Mouse (Mus musculus) induced T-regulatory cell, adult 2 months (primary cell): Measurements from ENCODE around the gene Nr2f1.
"Not testable (repeated sequence)": the region's sequence is repeated elsewhere in the genome, so short reads cannot be mapped to it uniquely, and the experiment has no call there.

Source experiments
- DNase-seq: peaks from one replicate; pipeline ENCODE4 v3.0.0-alpha.2; 2012; ENCODE audit warnings: low read depth

Nr2f1 gene

DNA sequence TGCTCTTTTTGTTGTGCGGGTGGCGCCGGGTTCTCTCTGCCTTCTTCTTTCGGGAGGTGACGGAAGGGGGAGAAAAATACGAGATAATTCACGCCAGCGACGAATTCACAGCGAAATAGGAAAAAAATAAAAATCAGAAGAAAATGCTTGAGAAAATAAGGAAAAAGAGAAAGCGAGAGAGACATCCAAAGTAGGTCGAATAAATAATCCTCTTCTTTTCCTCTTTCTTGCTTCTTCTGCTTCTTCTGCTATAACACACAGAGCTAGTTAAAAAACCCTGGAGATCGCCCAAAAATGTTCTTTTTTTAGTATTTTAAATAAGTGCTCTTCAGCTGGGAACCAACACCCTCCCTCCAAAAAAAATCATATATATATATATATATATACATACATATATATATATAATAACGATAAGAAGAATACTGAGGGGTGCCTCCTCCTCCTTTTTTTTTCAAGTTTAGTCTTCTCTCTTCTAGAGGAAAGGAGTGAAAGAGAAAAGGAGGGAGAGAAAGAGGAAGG is at the start of gene Nr2f1:
Gene Nr2f1 (minus strand): TSS at position 116 of the 519 bp plus-strand sequence.
- DNase-seq: no peak

DNA sequence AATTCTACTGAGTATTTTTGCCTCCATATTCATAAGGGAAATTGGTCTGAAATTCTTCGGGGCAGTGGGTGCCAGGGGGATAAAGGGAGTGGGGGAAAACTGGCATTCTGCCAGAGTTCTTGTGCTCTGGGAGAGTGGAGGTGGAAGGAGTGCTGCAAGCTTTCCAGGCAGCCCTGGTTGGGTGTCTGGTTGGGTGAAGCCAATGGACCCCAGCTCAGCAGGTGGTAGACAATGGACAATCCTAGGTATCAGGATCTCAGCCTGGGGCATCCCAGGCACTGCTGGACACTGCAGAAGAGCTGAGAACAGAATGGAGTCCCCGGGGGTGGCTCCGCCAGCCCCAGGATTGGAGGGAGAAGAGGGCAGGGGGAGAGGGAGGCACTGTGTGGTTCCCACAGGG is 22.1 kb upstream of the Nr2f1 start:
- no peak for DNase-seq

DNA sequence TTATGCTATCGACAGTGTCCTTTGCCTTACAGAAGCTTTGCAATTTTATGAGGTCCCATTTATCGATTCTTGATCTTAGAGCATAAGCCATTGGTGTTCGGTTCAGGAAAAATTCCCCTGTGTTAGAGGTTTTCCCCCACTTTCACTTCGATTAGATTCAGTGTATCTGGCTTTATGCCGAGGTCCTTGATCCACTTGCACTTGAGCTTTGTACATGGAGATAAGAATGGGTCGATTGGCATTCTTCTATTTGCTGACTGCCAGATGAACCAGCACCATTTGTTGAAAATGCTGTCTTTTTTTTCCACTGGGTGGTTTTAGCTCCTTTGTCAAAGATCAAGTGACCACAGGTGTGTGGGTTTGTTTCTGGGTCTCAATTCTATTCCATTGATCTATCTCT is 20.7 kb upstream of the Nr2f1 start:
- not testable (repeated sequence) for DNase-seq

DNA sequence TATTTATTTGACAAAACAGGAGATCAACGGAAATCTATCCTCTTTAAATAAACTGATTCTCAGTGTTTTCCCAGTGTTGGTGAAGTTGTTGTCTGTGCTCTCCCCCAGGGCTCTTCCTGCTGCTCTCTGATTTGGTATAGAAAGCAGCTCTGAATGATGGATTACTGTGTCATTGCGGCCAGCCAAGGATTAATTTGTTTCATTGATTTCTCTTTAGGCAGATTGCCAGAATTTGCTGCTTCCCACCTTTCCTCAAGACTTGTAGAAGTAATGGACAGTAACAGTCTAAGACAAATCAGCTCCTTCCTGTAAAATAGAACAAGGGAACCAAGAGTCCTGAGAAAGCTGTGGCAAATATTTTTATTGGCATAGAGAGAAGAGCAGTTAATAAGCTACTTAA is 15.7 kb upstream of the Nr2f1 start:
- DNase-seq: no peak

- no peak for DNase-seq
Measured at GRCm38 (mm10) chr13:78213155-78213554, 13.6 kb upstream of the Nr2f1 start.

GRCm38 (mm10) chr13:78212111-78212510 is 12.6 kb upstream of the Nr2f1 start:
- no peak for DNase-seq

- DNase-seq: no peak
Measured at GRCm38 (mm10) chr13:78211231-78212010, 11.9 kb upstream of the Nr2f1 start.

- DNase-seq: no peak
Measured at GRCm38 (mm10) chr13:78210748-78211089, 11.2 kb upstream of the Nr2f1 start.

DNA sequence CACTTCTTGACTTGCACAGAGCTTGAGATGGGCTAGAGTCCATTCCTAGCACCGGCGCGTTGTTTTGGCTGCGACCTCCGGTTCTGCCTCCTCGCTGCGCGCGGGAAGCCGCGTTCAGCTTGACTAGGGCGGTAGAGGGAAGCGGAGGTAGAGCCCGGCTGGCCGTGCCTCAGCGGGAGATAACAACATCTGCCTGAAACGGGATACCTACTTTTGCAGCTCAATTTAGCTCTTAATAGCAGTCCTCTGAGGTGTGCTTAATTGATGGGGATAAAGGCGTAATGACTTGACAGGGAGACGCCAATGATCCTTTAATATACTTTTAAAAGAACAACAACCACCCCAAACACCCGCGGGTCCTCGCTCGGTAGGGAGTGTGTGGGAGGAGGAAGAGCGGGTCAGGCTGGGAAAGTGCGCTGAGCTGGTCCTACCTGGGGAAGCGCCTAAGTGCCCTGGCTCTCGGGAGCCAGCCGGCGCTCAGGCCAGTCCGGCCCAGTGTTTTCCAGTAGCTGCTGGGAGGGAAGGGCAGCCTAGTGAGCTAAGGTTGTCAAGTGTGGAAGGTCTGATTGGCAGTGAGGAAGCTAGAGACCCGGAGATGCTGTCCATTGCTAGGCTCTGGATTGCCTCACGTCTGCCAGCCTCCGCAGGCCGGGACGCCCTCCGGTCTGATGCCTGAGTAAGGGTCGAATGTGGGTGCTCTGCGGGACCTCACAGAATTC is 10.6 kb upstream of the Nr2f1 start:
- no peak for DNase-seq

GRCm38 (mm10) chr13:78209611-78210028 is 10.1 kb upstream of the Nr2f1 start:
- DNase-seq: no peak

- DNase-seq: no peak
Measured at GRCm38 (mm10) chr13:78208689-78209410, 9.3 kb upstream of the Nr2f1 start.

DNA sequence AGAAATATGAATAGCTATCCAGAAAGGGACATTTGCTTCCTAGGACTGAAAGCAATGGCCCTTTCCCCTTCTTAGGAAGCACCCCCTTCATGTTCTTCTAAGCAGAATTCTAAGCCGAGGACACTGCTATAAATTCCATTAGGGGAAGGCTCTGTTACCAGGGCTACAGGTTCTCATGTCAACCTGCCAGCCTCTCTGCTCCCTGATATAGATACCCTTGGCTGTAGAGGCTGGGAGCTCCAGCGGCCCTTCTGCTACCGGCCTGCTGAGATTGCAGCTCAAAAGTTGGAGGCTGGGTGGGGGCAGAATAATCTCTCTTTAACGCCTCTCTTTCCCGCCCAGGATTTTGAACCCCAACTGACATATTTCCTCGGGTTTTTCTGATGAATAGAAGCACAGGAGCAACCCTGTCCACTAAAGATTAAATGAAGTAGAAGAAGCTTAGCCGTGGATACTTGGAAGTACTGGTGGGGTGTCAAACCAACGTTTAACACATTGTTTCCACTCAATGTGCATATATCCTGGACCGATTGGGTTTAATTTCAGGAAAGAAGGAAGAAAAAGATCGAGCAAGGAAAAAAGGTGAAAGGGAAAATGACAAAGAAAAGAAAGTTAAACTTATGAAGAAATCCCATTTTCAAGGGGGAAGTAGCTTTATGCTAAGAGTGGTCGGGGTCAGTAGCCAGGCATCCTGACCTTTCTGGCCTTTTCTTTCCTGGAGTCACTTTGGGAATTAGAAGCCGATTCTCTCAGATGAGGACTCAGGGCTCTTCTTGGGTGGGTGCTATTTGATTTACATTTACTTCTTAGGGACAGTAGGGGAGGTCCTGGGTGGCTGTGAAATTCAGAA is 8.5 kb upstream of the Nr2f1 start:
- DNase-seq: no peak

GRCm38 (mm10) chr13:78206891-78207430 is 7.4 kb upstream of the Nr2f1 start:
- no peak for DNase-seq

DNA sequence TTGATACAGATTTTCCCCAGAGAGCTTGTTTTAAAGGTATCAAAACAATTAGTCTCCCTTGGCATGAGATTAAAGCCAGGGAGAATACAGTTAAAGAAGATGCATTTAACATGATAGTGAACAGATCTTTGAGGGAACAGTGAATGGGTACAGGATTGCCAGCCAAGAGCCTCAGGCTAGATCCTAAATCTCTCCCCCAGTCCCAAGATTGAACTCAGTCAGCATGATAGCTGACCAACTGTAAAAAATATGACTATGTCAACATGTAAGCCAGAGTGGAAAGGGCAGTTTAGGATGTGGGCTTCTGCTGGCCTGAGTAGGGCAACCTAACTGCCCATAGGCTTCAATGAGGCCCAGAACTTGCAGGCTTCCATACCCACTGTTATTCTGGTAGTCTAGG is 5.9 kb upstream of the Nr2f1 start:
- DNase-seq: no peak

DNA sequence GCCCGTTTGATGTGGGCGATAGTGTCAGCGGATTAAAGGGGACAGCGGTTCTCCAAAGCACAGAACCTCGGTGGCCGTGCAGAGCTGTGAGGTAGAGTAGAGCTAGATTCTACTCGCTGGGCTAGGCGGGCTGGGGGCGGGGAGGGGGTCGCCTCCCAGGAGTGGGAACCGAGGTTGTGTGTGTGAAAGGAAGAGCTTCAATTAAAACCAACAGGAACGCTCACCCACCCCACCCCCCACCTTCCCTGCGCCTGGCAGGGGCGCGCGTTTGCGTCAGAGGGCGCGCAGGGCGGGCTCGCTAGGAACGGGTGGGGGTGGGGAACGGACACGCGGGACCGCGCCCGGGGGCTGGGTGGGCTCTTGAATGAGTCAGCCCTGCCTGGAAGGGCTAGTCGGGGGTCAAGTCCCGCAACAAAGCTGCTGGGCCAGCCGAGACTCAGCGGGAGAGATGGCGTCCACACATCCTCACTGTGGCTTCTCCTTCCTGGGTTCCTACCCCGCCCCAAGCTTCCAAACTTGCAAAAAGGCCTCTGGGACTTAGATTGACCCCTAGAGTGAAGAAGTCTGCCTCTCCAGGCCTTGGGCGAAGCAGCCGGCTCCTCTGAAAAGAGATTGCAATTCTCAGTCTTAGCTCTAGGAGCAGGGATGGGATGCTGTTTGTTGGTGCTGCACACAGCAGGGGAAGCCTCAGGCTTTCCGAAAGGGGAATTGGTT is 3.9 kb upstream of the Nr2f1 start:
- DNase-seq: no peak

DNA sequence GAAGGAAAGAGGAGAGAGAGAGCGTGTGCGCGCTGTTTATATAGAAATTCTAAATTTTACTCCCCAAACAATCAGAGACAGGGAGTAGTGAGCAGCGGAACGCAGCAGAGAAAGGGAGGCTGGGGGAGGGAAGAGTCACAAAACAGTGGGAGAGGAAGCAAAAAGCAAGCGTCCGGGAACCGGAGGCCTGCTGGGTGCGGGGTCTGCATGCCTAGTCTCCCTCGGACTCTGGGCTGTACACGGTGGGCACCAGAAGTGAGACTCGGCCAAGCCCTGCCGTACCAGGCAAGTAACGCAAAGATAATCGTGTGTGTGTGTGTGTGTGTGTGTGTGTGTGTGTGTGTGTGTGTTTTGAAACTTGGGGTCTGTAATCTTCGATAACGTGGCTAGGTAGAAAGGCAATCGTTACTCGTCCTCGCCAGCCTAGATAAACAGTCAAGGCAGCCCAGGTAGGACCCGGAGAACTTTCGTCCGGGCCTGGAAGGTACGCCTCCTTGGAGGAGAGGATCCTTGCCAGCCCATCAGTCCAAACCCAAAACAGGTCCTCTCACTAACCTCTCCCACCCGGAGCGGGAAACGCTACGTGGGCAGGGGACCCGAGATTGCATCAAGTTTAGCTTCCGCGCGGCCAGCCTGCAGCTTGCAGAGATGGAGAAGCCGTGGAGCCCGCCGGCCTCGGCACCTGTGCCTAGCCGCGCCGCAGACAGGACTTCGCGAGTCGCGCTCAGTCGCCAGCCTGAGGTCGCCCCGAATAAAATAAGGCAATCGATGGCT is 3.2 kb upstream of the Nr2f1 start:
- DNase-seq: no peak

DNA sequence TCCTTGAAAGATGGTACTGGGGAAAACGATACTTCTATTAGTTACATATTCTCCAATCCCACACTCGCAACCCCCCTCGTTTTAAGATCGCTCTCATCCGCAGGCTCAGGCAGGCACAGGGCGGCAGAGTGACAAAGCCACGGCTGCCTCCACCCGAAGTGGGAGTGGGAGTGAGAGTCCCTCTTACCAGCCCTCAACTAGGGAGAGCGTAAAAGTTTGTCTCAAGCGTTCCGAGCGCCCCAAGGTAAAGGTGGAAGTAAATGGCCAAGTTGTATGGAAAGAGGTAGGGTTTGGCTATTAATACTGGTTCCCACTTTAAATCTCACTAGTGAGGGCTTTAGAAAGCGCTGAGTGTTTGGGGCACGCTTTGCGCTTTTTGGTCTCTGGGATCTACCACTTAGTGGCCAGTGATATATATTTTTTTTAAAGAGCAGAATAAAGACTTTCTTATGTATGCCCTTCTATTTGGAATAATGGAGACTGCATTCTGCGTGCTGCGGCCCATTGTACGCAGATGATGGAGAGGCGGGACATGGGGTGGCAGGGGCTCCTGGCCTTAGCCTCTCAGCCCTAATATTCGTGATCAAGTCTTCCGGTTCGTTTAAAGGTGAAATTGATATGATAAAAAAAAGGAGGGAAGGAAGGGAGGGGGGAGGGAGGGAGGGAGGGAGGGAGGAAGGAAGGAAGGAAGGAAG is 2.5 kb upstream of the Nr2f1 start:
- no peak for DNase-seq

- DNase-seq: peak; percentile 52
Measured at GRCm38 (mm10) chr13:78200991-78201870, 1.7 kb upstream of the Nr2f1 start.
